Comparison of ENCODE assay signal across 21 mouse cellular contexts in genomic region chrX:73558788-73559187, GRCm38 (mm10). TPM values are rescaled to one million over a fixed set of nuclear protein-coding genes. Genes with fewer than 3 reads are reported as not detected.
DNase-seq lines count a peak whose midpoint lies in the region; ATAC-seq lines count a peak whose summit lies in the region.
"Had no signal": no experiment of that assay in that cellular context is flagged by ENCODE, and none has a peak within 500 bp of the region (broad histone marks: within the 10 kb centered on the region; RNA-seq: fewer than 3 reads in every experiment).

No protein-coding gene starts in this region.

- peak; percentile 6 for DNase-seq in thymus, postnatal 14 days
- DNase-seq in thymus, adult 18-20 months, result no peak
- peak; percentile 5 for DNase-seq in naive thymus-derived CD4-positive, alpha-beta T cell, adult 2 months (ENCODE audit: low read depth)
- DNase-seq in B cell, adult 2 months, result no peak
- no peak for DNase-seq in gastrocnemius, adult 18-20 months (ENCODE audit: low spot score)
- DNase-seq: adrenal gland, adult 8-10 months; adrenal gland, postnatal 25 days; cerebellum, adult 18-20 months; cerebellum, adult 9-10 months; cerebellum, postnatal 14 days; forebrain, postnatal 0 days; gastrocnemius, postnatal 36 days; heart, adult 18-20 months; heart, postnatal 10 days; heart, postnatal 36 days had no signal

- peak; percentile 37 to 42; a peak in 1 of 4 replicates for ATAC-seq in hematopoietic stem cell, adult 5-6 weeks (replicated peaks in 1 of 2; ENCODE audit: insufficient read depth in 1 of 2, low FRiP score in 2 of 2, low TSS enrichment in 1 of 2, low read depth in 1 of 2, poor library complexity in 2 of 2, severe bottlenecking in 2 of 2)
- ATAC-seq: activated CD4-positive, CD25-positive, alpha-beta regulatory T cell, adult 4 months; forebrain, embryonic 14.5 days; forebrain, postnatal 0 days; hindbrain, postnatal 0 days; inflammation-experienced regulatory T-cells, adult 6 months; intestine, embryonic 16.5 days had no signal

RNA-seq across cellular contexts. Expression of gene Atp2b3, which starts 55.9 kb away (rescaled TPM):
- total RNA-seq in hematopoietic stem cell, adult 5-6 weeks (2017), result 0.25 TPM in 1 of 2 replicates, not detected in the other
- total RNA-seq in gastrocnemius, adult 18-20 months (2021), result 10 to 100 TPM; 10.6 to 10.7 TPM

Comparison
In these comparisons a context has a peak if more than half of its experiments do, and no peak if none do; other contexts are left out.
1. DNase-seq: peak in thymus, postnatal 14 days (single experiment) and naive thymus-derived CD4-positive, alpha-beta T cell, adult 2 months (single experiment); none in thymus, adult 18-20 months (0 of 2), B cell, adult 2 months (0 of 2) and gastrocnemius, adult 18-20 months (single experiment).